In genomic region chr1:144313318-144313717, GRCm38 (mm10) we compare ENCODE assay signal across 22 mouse cellular contexts.
DNase-seq lines count a peak whose midpoint lies in the region; ATAC-seq and TF ChIP-seq lines count a peak whose summit lies in the region.
"Had no signal": no experiment of that assay in that cellular context is flagged by ENCODE, and none has a peak within 500 bp of the region (broad histone marks: within the 10 kb centered on the region; RNA-seq: fewer than 3 reads in every experiment).

No protein-coding gene starts in this region.

- no peaks in the 10 kb centered on the region for H3K79me2 ChIP-seq in MEL (ENCODE audit: control insufficient read depth, insufficient read depth, low read length, poor library complexity)

- no peak for TF ChIP-seq RAD21 in MEL (IDR thresholded peaks at IDR 0.05; ENCODE audit: low read depth, low read length)

- peak overlapping the region; percentile 4 for H3K4me3 ChIP-seq in megakaryocyte, embryonic 14.5 days (replicated peaks)
- peak overlapping the region; percentile 22 to 49 for H3K4me3 ChIP-seq in MEL (ENCODE audit: control insufficient read depth in 1 of 2, insufficient read depth in 1 of 2, low read depth in 2 of 2, low read length in 2 of 2)
- H3K4me3 ChIP-seq: embryonic facial prominence, embryonic 15.5 days; erythroblast, embryonic 14.5 days; forebrain, embryonic 10.5 days; forebrain, embryonic 15.5 days; heart, embryonic 10.5 days; hindbrain, embryonic 10.5 days had no signal

- peak; percentile 67 for DNase-seq in MEL (ENCODE audit: low read depth, low spot score)
- no peak for DNase-seq in cerebellum, adult 9-10 months
- DNase-seq in frontal cortex, postnatal 14 days (ENCODE audit: low spot score in 2 of 2), result no peak
- no peak for DNase-seq in urinary bladder, postnatal 4 days (ENCODE audit: low spot score in 2 of 2)
- DNase-seq: adrenal gland, postnatal 25 days; cerebellum, adult 18-20 months; cerebellum, postnatal 10 days; embryo, embryonic 11 days; gastrocnemius, postnatal 10 days; heart, adult 18-20 months; heart, postnatal 10 days had no signal

- peak overlapping the region; percentile 42 for H3K9ac ChIP-seq in MEL (ENCODE audit: control insufficient read depth, low read depth, low read length, poor library complexity, severe bottlenecking)
- H3K9ac ChIP-seq: embryonic facial prominence, embryonic 15.5 days; forebrain, embryonic 15.5 days; hindbrain, embryonic 14.5 days had no signal

- no peaks in the 10 kb centered on the region for H3K9me3 ChIP-seq in megakaryocyte, embryonic 14.5 days
- no peaks in the 10 kb centered on the region for H3K9me3 ChIP-seq in MEL (replicated peaks; ENCODE audit: insufficient read depth, low read length)
- H3K9me3 ChIP-seq: embryonic facial prominence, embryonic 15.5 days; forebrain, embryonic 10.5 days; forebrain, embryonic 15.5 days; heart, embryonic 10.5 days; hindbrain, embryonic 10.5 days had no signal

- H3K4me1 ChIP-seq in megakaryocyte, embryonic 14.5 days, result peaks cover 63% of the 10 kb centered on the region
- peaks cover 34 to 45% of the 10 kb centered on the region in 2 experiments for H3K4me1 ChIP-seq in MEL (ENCODE audit: control insufficient read depth in 1 of 2, insufficient read depth in 2 of 2, low read length in 2 of 2)
- H3K4me1 ChIP-seq: embryonic facial prominence, embryonic 15.5 days; forebrain, embryonic 10.5 days; forebrain, embryonic 15.5 days; heart, embryonic 10.5 days; hindbrain, embryonic 10.5 days had no signal

- H3K36me3 ChIP-seq in megakaryocyte, embryonic 14.5 days (replicated peaks; ENCODE audit: low read length), result no peaks in the 10 kb centered on the region
- H3K36me3 ChIP-seq in MEL (ENCODE audit: control insufficient read depth in 1 of 2, insufficient read depth in 2 of 2, low read length in 2 of 2), result peaks cover 0 to 63% of the 10 kb centered on the region in 2 experiments; a peak in 2 of 4 replicates
- H3K36me3 ChIP-seq: embryonic facial prominence, embryonic 15.5 days; forebrain, embryonic 10.5 days; forebrain, embryonic 15.5 days; heart, embryonic 10.5 days; hindbrain, embryonic 10.5 days had no signal

- TF ChIP-seq EP300 in MEL (IDR thresholded peaks at IDR 0.05; ENCODE audit: low read depth in 1 of 2, low read length in 2 of 2), result peak; percentile 96 to 97

- no peaks in the 10 kb centered on the region for H3K27me3 ChIP-seq in megakaryocyte, embryonic 14.5 days (replicated peaks)
- H3K27me3 ChIP-seq in MEL (ENCODE audit: control insufficient read depth in 1 of 2, insufficient read depth in 2 of 2, low read length in 2 of 2), result no peaks in the 10 kb centered on the region
- H3K27me3 ChIP-seq: embryonic facial prominence, embryonic 15.5 days; forebrain, embryonic 15.5 days had no signal

- no peak for TF ChIP-seq POLR2A in MEL (IDR thresholded peaks at IDR 0.05; ENCODE audit: control insufficient read depth in 1 of 2, insufficient read depth in 1 of 2, low read depth in 1 of 2, low read length in 2 of 2, poor library complexity in 1 of 2)

- ATAC-seq in megakaryocyte, adult 5-6 weeks (ENCODE audit: poor library complexity, severe bottlenecking), result no peak
- peak; percentile 25 for ATAC-seq in CD4-positive, CD25-positive, alpha-beta regulatory T cell, adult 4 months
- ATAC-seq in inflammation-experienced regulatory T-cells, adult 6 months, result peak; percentile 7
- ATAC-seq: forebrain, embryonic 15.5 days had no signal

- no peak for TF ChIP-seq CTCF in MEL (IDR thresholded peaks at IDR 0.05 in 2 of 3, conservative IDR thresholded peaks at IDR 0.05 in 1 of 3; ENCODE audit: control insufficient read depth in 1 of 3, insufficient read depth in 1 of 3, low read depth in 2 of 3, low read length in 3 of 3, poor library complexity in 1 of 3, severe bottlenecking in 1 of 3)

- peak overlapping the region; percentile 77 for H3K27ac ChIP-seq in MEL (ENCODE audit: control insufficient read depth, low read depth, low read length)
- H3K27ac ChIP-seq: embryonic facial prominence, embryonic 15.5 days; forebrain, embryonic 10.5 days; forebrain, embryonic 15.5 days; heart, embryonic 10.5 days; hindbrain, embryonic 10.5 days; hindbrain, embryonic 14.5 days had no signal

TF ChIP-seq in MEL, 35 proteins besides CTCF, POLR2A, EP300 and RAD21:
- TF ChIP-seq RCOR1 (IDR thresholded peaks at IDR 0.05; ENCODE audit: low read depth, low read length) (peak; percentile 93), NRF1 (IDR thresholded peaks at IDR 0.05; ENCODE audit: insufficient read depth, low read depth, low read length, poor library complexity, severe bottlenecking) (no peak), TCF12 (IDR thresholded peaks at IDR 0.05; ENCODE audit: low read depth, low read length) (peak; percentile 93), BHLHE40 (IDR thresholded peaks at IDR 0.05; ENCODE audit: borderline replicate concordance, low read depth, low read length) (peak; percentile 51; the same call in 1 of the 2 replicates), ELF1 (IDR thresholded peaks at IDR 0.05; ENCODE audit: low read depth, low read length) (peak; percentile 74; the same call in 1 of the 2 replicates), SIN3A (IDR thresholded peaks at IDR 0.05; ENCODE audit: low read length) (peak; percentile 74), CHD2 (IDR thresholded peaks at IDR 0.05; ENCODE audit: low read length) (no peak), ETS1 (IDR thresholded peaks at IDR 0.05; ENCODE audit: low read depth, low read length) (peak; percentile 91), HCFC1 (IDR thresholded peaks at IDR 0.05; ENCODE audit: low read depth, low read length) (0 out of 2 replicates have a peak, but pooled peaks have one; percentile 17), MAX (IDR thresholded peaks at IDR 0.05; ENCODE audit: low read length) (no peak), GATA1 (IDR thresholded peaks at IDR 0.05; ENCODE audit: low read depth, low read length) (peak; percentile 95), MEF2A (IDR thresholded peaks at IDR 0.05; ENCODE audit: extremely low read depth, insufficient replicate concordance, low read depth, low read length, poor library complexity, severe bottlenecking) (no peak), ZMIZ1 (IDR thresholded peaks at IDR 0.05; ENCODE audit: low read depth, low read length) (no peak), USF1 (IDR thresholded peaks at IDR 0.05; ENCODE audit: low read depth, low read length) (peak; percentile 43; the same call in 1 of the 2 replicates)
